Mouse (Mus musculus): ENCODE results near the gene Abcc9. TPM values are rescaled to one million over a fixed set of nuclear protein-coding genes. Genes with fewer than 3 reads are reported as not detected.
A peak's percentile ranks its signal among the peaks of the same experiment; 100 is the strongest.

Gene Abcc9
- polyA plus RNA-seq, 1 experiment from 2014 or later, result 6.3 TPM

DNA sequence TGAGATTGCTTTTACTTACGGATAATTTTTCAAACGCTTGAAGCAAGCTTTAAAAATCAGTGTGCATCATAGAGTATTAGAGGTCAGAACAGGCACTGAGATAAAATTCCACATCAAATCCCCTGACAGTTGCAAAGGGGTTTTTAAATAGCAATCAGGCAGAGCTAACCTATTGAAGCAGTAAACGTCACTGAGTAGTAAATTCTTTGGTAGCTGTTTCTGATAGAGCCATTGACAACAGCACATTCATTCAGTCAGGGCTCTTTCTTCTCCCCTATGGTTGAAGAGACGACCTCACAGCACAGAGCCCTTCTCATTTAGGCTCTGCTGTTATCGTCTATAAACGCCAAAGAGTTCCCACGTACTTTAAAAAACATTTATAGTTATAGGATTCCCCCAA is 95.0 kb downstream of the Abcc9 start:
- Histone ChIP-seq H3K27me3 (ENCODE audit: insufficient read depth, low read length) (no peaks in the 10 kb centered on the region), H3K4me2 (replicated peaks; ENCODE audit: low read depth, low read length) (no peak overlapping the region), H3K9ac (replicated peaks; ENCODE audit: low read length) (no peak overlapping the region), H3K4me1 (ENCODE audit: insufficient read depth, low read length) (no peaks in the 10 kb centered on the region), H3K9me3 (ENCODE audit: low read length) (no peaks in the 10 kb centered on the region), H3K27ac (ENCODE audit: low read length) (no peak overlapping the region), H3K36me3 (ENCODE audit: insufficient read depth, low read length) (no peaks in the 10 kb centered on the region), H3K4me3 (ENCODE audit: low read length) (no peak overlapping the region)
- no peak for ATAC-seq (ENCODE audit: low FRiP score, low TSS enrichment)
- WGBS, result 64% methylated on average over 7 of the region's 7 CpGs

DNA sequence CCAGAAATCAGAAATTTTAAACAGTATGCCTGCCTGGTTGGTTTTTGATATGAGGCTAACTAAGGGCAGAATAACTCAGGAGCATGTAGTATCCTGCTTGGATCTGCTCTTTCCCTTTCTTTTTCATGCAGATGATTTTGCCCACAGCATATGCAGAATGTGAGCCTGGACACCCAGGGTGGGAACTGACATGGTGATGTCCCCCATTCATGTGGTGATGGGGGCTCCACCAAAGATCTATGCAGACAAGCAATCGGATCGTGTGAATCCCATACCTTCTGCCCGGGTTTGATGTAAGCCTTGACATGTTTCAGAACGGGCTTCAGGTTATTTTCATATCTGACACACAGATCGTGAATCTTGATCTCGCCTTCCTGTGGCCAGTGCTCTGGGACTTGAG is 99.3 kb downstream of the Abcc9 start:
- H3K9ac ChIP-seq (replicated peaks; ENCODE audit: low read length), result no peak overlapping the region
- no peaks in the 10 kb centered on the region for H3K4me1 ChIP-seq (ENCODE audit: insufficient read depth, low read length)
- ATAC-seq (ENCODE audit: low FRiP score, low TSS enrichment), result no peak
- WGBS, result 59% methylated on average over 6 of the region's 6 CpGs
- H3K4me2 ChIP-seq (replicated peaks; ENCODE audit: low read depth, low read length), result no peak overlapping the region
- H3K36me3 ChIP-seq (ENCODE audit: insufficient read depth, low read length), result no peaks in the 10 kb centered on the region
- no peak overlapping the region for H3K4me3 ChIP-seq (ENCODE audit: low read length)
- H3K27ac ChIP-seq (ENCODE audit: low read length), result no peak overlapping the region
- no peaks in the 10 kb centered on the region for H3K27me3 ChIP-seq (ENCODE audit: insufficient read depth, low read length)
- no peaks in the 10 kb centered on the region for H3K9me3 ChIP-seq (ENCODE audit: low read length)

DNA sequence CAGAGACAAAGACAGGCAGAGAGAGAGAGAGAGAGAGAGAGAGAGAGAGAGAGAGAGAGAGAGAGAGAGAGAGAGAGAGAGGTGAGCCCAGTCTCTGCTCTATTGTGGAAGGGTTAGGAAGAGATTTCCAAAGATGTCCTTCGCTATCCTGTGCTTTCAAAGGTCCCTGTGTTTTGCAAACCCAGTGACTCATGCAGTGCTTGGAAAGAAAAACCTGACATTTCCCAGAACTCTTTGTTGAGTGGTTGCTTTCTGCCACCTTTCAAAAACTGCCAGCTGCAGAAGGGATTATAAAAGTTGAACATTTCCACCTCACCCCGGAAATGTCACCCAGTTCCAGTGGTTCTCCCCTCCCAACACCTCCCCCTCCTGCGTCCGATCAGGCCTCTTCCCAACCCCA is 123.3 kb downstream of the Abcc9 start:
- no peak overlapping the region for H3K27ac ChIP-seq (ENCODE audit: low read length)
- H3K9ac ChIP-seq (replicated peaks; ENCODE audit: low read length), result no peak overlapping the region
- ATAC-seq (ENCODE audit: low FRiP score, low TSS enrichment), result no peak
- H3K27me3 ChIP-seq (ENCODE audit: insufficient read depth, low read length), result no peaks in the 10 kb centered on the region
- no peak overlapping the region for H3K4me3 ChIP-seq (ENCODE audit: low read length)
- no peaks in the 10 kb centered on the region for H3K9me3 ChIP-seq (ENCODE audit: low read length)
- H3K4me1 ChIP-seq (ENCODE audit: insufficient read depth, low read length), result no peaks in the 10 kb centered on the region
- 77% methylated on average over 4 of the region's 4 CpGs for WGBS
- H3K4me2 ChIP-seq (replicated peaks; ENCODE audit: low read depth, low read length), result no peak overlapping the region
- H3K36me3 ChIP-seq (ENCODE audit: insufficient read depth, low read length), result no peaks in the 10 kb centered on the region

- no peak overlapping the region for H3K27ac ChIP-seq (ENCODE audit: low read length)
- H3K9me3 ChIP-seq (ENCODE audit: low read length), result no peaks in the 10 kb centered on the region
- H3K4me1 ChIP-seq (ENCODE audit: insufficient read depth, low read length), result 0 out of 2 replicates have a peak, but pooled peaks cover 1% of the 10 kb centered on the region
- 0 out of 2 replicates have a peak, but pooled peaks cover 2% of the 10 kb centered on the region for H3K27me3 ChIP-seq (ENCODE audit: insufficient read depth, low read length)
- ATAC-seq (ENCODE audit: low FRiP score, low TSS enrichment), result no peak
- WGBS, result 68% methylated on average over 6 of the region's 6 CpGs
- no peaks in the 10 kb centered on the region for H3K36me3 ChIP-seq (ENCODE audit: insufficient read depth, low read length)
- no peak overlapping the region for H3K4me2 ChIP-seq (replicated peaks; ENCODE audit: low read depth, low read length)
- no peak overlapping the region for H3K9ac ChIP-seq (replicated peaks; ENCODE audit: low read length)
- no peak overlapping the region for H3K4me3 ChIP-seq (ENCODE audit: low read length)
These were observed 124.3 kb downstream of the Abcc9 start for GRCm38 (mm10) chr6:142577801-142578200.

- H3K27ac ChIP-seq (ENCODE audit: low read length), result no peak overlapping the region
- H3K4me1 ChIP-seq (ENCODE audit: insufficient read depth, low read length), result peaks cover 18% of the 10 kb centered on the region; the same call in 1 of the 2 replicates
- no peaks in the 10 kb centered on the region for H3K9me3 ChIP-seq (ENCODE audit: low read length)
- H3K4me3 ChIP-seq (ENCODE audit: low read length), result no peak overlapping the region
- H3K36me3 ChIP-seq (ENCODE audit: insufficient read depth, low read length), result no peaks in the 10 kb centered on the region
- ATAC-seq (ENCODE audit: low FRiP score, low TSS enrichment), result no peak
- WGBS, result 53% methylated on average over 6 of the region's 6 CpGs
- H3K9ac ChIP-seq (replicated peaks; ENCODE audit: low read length), result no peak overlapping the region
- H3K27me3 ChIP-seq (ENCODE audit: insufficient read depth, low read length), result peaks cover 36% of the 10 kb centered on the region
- H3K4me2 ChIP-seq (replicated peaks; ENCODE audit: low read depth, low read length), result no peak overlapping the region
These were observed 129.2 kb downstream of the Abcc9 start for GRCm38 (mm10) chr6:142572876-142573275.

DNA sequence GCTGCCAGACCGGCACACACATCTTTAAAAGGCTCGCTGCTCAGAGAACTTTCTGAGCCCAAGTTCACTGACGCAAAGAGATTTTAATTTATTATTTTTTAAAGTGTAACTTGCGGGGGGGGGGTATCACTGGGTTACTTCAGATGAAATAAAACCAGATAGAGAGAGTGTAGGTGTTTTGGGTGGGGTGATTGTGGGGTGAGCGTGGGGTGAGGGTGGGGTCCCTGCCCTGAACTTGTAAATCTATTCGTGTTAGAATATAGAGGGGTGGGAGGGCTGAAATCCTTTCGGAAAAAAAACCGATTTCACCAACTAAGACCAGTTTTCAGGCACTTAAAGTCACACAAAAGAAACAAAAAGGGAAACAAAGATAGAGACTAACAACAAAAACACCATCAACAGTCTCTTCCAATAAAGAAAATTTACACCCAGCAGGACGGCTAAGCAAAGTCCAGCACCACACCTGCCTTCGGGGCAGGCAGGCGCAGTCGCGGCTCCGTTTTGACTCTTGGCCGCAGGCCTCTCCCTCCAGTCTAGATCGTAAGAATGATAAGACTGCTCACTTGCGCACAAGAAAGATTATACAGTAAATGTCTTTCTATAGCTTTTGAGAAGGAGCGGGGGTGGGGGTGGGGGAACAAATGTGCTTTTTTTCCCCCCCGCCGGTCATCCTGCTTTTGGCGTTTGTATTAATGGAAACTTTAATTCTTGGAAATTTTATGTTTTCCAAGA is 130.3 kb downstream of the Abcc9 start:
- ATAC-seq (ENCODE audit: low FRiP score, low TSS enrichment), result peak; percentile 40; the same call in 1 of the 2 replicates

GRCm38 (mm10) chr6:142571055-142571618 is 131.0 kb downstream of the Abcc9 start, which contains the start of gene Kcnj8:
TSS of gene Kcnj8 (minus strand) at chr6:142571614.
- Histone ChIP-seq H3K4me3 (ENCODE audit: low read length) (peak within 1 kb of the TSS; percentile 60), H3K27ac (ENCODE audit: low read length) (peak within 1 kb of the TSS; percentile 83), H3K9me3 (ENCODE audit: low read length) (no peaks in the 10 kb centered on the region), H3K9ac (replicated peaks; ENCODE audit: low read length) (peak within 1 kb of the TSS; percentile 71), H3K27me3 (ENCODE audit: insufficient read depth, low read length) (peaks cover 38% of the 10 kb centered on the region), H3K4me2 (replicated peaks; ENCODE audit: low read depth, low read length) (peak within 1 kb of the TSS; percentile 91), H3K4me1 (ENCODE audit: insufficient read depth, low read length) (peaks cover 23% of the 10 kb centered on the region), H3K36me3 (ENCODE audit: insufficient read depth, low read length) (no peaks in the 10 kb centered on the region; the same call in 1 of the 2 replicates)
- peak; percentile 97 for ATAC-seq (ENCODE audit: low FRiP score, low TSS enrichment)
- under 1% methylated on average over 32 of the region's 34 CpGs for WGBS

More for the DNA sequence above, 130.3 kb downstream of the Abcc9 start:
- H3K4me1 ChIP-seq (ENCODE audit: insufficient read depth, low read length), result peaks cover 23% of the 10 kb centered on the region
- H3K9me3 ChIP-seq (ENCODE audit: low read length), result no peaks in the 10 kb centered on the region
- H3K27ac ChIP-seq (ENCODE audit: low read length), result peak overlapping the region; percentile 83
- peaks cover 38% of the 10 kb centered on the region for H3K27me3 ChIP-seq (ENCODE audit: insufficient read depth, low read length)
- peak overlapping the region; percentile 91 for H3K4me2 ChIP-seq (replicated peaks; ENCODE audit: low read depth, low read length)
- no peaks in the 10 kb centered on the region for H3K36me3 ChIP-seq (ENCODE audit: insufficient read depth, low read length)
- H3K4me3 ChIP-seq (ENCODE audit: low read length), result peak overlapping the region; percentile 60
- H3K9ac ChIP-seq (replicated peaks; ENCODE audit: low read length), result peak overlapping the region; percentile 71
- WGBS, result 1% methylated on average over 21 of the region's 21 CpGs

GRCm38 (mm10) chr6:142570046-142570770 is 131.9 kb downstream of the Abcc9 start:
- Histone ChIP-seq H3K9me3 (ENCODE audit: low read length) (no peaks in the 10 kb centered on the region), H3K27ac (ENCODE audit: low read length) (peak overlapping the region; percentile 53), H3K4me1 (ENCODE audit: insufficient read depth, low read length) (peaks cover 23% of the 10 kb centered on the region), H3K9ac (replicated peaks; ENCODE audit: low read length) (peak overlapping the region; percentile 71), H3K4me3 (ENCODE audit: low read length) (peak overlapping the region; percentile 60), H3K4me2 (replicated peaks; ENCODE audit: low read depth, low read length) (peak overlapping the region; percentile 91), H3K27me3 (ENCODE audit: insufficient read depth, low read length) (peaks cover 38% of the 10 kb centered on the region), H3K36me3 (ENCODE audit: insufficient read depth, low read length) (peaks cover 6% of the 10 kb centered on the region)
- no peak for ATAC-seq (ENCODE audit: low FRiP score, low TSS enrichment)
- 7% methylated on average over 30 of the region's 30 CpGs for WGBS

DNA sequence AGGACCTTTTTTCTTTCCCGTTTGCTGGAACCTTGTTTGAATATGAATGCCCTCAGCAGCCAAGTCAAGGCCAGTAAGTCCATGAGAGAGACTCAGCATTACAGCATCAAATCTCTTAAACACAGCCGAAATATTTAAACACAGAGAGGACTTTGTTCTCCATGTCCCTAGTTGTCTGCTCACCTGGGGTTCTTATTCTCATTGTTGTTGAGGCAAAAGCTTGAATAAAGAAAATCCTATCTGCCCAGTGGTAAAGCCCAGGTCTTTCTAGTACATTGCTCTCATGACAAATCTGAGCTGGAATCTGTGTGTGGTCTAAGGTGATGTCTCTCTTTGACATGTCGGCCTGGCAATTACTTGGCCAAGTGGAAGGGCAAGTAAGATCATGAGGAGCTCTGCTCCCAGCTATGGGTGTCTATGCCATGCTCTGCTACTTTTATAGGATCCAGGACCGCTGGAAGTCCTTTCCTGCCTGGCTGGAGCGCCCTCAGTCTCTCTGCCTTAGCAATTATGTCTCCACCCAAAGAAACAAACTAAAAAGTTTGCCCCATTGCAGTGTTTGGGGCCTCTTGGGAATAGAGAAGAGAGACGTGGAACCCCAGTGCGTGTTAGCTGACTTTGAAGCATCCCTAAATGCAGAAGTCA is 133.3 kb downstream of the Abcc9 start:
- Histone ChIP-seq H3K4me1 (ENCODE audit: insufficient read depth, low read length) (peaks cover 23% of the 10 kb centered on the region), H3K36me3 (ENCODE audit: insufficient read depth, low read length) (peaks cover 8% of the 10 kb centered on the region), H3K9me3 (ENCODE audit: low read length) (no peaks in the 10 kb centered on the region), H3K4me3 (ENCODE audit: low read length) (peak overlapping the region; percentile 24), H3K9ac (replicated peaks; ENCODE audit: low read length) (no peak overlapping the region), H3K27me3 (ENCODE audit: insufficient read depth, low read length) (peaks cover 38% of the 10 kb centered on the region), H3K4me2 (replicated peaks; ENCODE audit: low read depth, low read length) (peak overlapping the region; percentile 16), H3K27ac (ENCODE audit: low read length) (no peak overlapping the region)
- no peak for ATAC-seq (ENCODE audit: low FRiP score, low TSS enrichment)
- 52% methylated on average over 7 of the region's 7 CpGs for WGBS

All from kidney, embryonic 16.5 days (tissue).